Mouse (Mus musculus): ENCODE results near the gene Tnfrsf13b. TPM values are rescaled to one million over a fixed set of nuclear protein-coding genes. Genes with fewer than 3 reads are reported as not detected.

Tnfrsf13b gene
- total and polyA plus RNA-seq, 3 experiments, result 260 to 356 (median 338) TPM

GRCm38 (mm10) chr11:61112323-61112995 is 14.1 kb upstream of the Tnfrsf13b start:
- peak; percentile 94 for DNase-seq (ENCODE audit: extremely low read depth)
- H3K4me1 ChIP-seq (ENCODE audit: control insufficient read depth in 1 of 2, insufficient read depth in 2 of 2), result peaks cover 65 to 85% of the 10 kb centered on the region in 2 experiments
- H3K79me2 ChIP-seq (replicated peaks; ENCODE audit: control insufficient read depth, extremely low read depth, insufficient read depth, poor library complexity, severe bottlenecking), result no peaks in the 10 kb centered on the region
- H3K4me3 ChIP-seq (replicated peaks in 1 of 3; ENCODE audit: low read depth in 2 of 3, low read length in 2 of 3, poor library complexity in 1 of 3), result no peak overlapping the region
- in situ Hi-C loops (cut with MboI; ENCODE audit: low pct_ligation_motif_present, low pct_unique_long_range_greater_than_20kb, low sequenced_read_pairs), result loop anchor here (5.0 kb wide), 1 partner anchor 530 kb away; no protein-coding TSS in a partner anchor
- no peak overlapping the region for H3K9ac ChIP-seq (ENCODE audit: insufficient read depth, low read depth)
- dilution Hi-C loops (cut with MboI; ENCODE audit: extremely low pct_ligation_motif_present, extremely low pct_unique_long_range_greater_than_20kb, low sequenced_read_pairs), result no loop called here
- no peaks in the 10 kb centered on the region for H3K36me3 ChIP-seq (replicated peaks in 1 of 2; ENCODE audit: control insufficient read depth in 1 of 2, insufficient read depth in 1 of 2, low read length in 1 of 2)
- H3K4me2 ChIP-seq (ENCODE audit: insufficient read depth, low read depth, poor library complexity, severe bottlenecking), result peak overlapping the region; percentile 59
- H3K27me3 ChIP-seq (replicated peaks), result peaks cover 2% of the 10 kb centered on the region
- no peaks in the 10 kb centered on the region for H3K9me3 ChIP-seq (replicated peaks; ENCODE audit: low read length)
- H3K27ac ChIP-seq (ENCODE audit: insufficient read depth, low read depth), result peak overlapping the region; percentile 48
- TF ChIP-seq KAT2A (IDR thresholded peaks at IDR 0.05; ENCODE audit: insufficient replicate concordance, low read length) (0 out of 2 replicates have a peak, but pooled peaks have one; percentile 45), MXI1 (IDR thresholded peaks at IDR 0.05; ENCODE audit: low read depth, low read length) (peak; percentile 32; the same call in 1 of the 2 replicates), MAX (IDR thresholded peaks at IDR 0.05; ENCODE audit: low read length) (peak; percentile 68), TCF12 (IDR thresholded peaks at IDR 0.05; ENCODE audit: low read depth, low read length) (peak; percentile 88), MAFK (IDR thresholded peaks at IDR 0.05; ENCODE audit: insufficient replicate concordance, low read length) (peak; percentile 74; the same call in 1 of the 2 replicates), CHD1 (IDR thresholded peaks at IDR 0.05; ENCODE audit: low read depth, low read length) (0 out of 2 replicates have a peak, but pooled peaks have one; percentile 46), CHD2 (IDR thresholded peaks at IDR 0.05; ENCODE audit: low read length) (peak; percentile 84), CTCF (conservative IDR thresholded peaks at IDR 0.05 in 1 of 2, IDR thresholded peaks at IDR 0.05 in 1 of 2; ENCODE audit: low read depth in 2 of 2, low read length in 2 of 2) (no peak), GABPA (IDR thresholded peaks at IDR 0.05; ENCODE audit: insufficient replicate concordance, low read depth, low read length) (no peak), E2F4 (IDR thresholded peaks at IDR 0.05; ENCODE audit: insufficient replicate concordance, low read depth, low read length) (0 out of 2 replicates have a peak, but pooled peaks have one; percentile 52), MYC (IDR thresholded peaks at IDR 0.05; ENCODE audit: low read depth, low read length) (peak; percentile 79), SIN3A (IDR thresholded peaks at IDR 0.05; ENCODE audit: low read length) (peak; percentile 92), ZNF384 (IDR thresholded peaks at IDR 0.05; ENCODE audit: low read depth, low read length) (peak; percentile 72), TBP (conservative IDR thresholded peaks at IDR 0.05; ENCODE audit: low read depth, low read length) (peak; percentile 74; the same call in 1 of the 2 replicates), JUN (IDR thresholded peaks at IDR 0.05; ENCODE audit: insufficient read depth, low read depth, low read length) (peak; percentile 80), POLR2AphosphoS2 (IDR thresholded peaks at IDR 0.05; ENCODE audit: low read depth, low read length) (no peak; the same call in 1 of the 2 replicates), USF1 (IDR thresholded peaks at IDR 0.05; ENCODE audit: low read depth, low read length) (no peak), EP300 (IDR thresholded peaks at IDR 0.05; ENCODE audit: low read length) (peak; percentile 94), HCFC1 (IDR thresholded peaks at IDR 0.05; ENCODE audit: low read depth, low read length) (no peak; the same call in 1 of the 2 replicates), RCOR1 (conservative IDR thresholded peaks at IDR 0.05; ENCODE audit: low read depth, low read length) (peak; percentile 90), ZKSCAN1 (IDR thresholded peaks at IDR 0.05; ENCODE audit: borderline replicate concordance, low read depth, low read length) (no peak), ETS1 (conservative IDR thresholded peaks at IDR 0.05; ENCODE audit: low read depth, low read length) (peak; percentile 97), NELFE (IDR thresholded peaks at IDR 0.05; ENCODE audit: low read depth, low read length) (peak; percentile 57; the same call in 1 of the 2 replicates), PAX5 (IDR thresholded peaks at IDR 0.05; ENCODE audit: low read length) (no peak), POLR2A (IDR thresholded peaks at IDR 0.05; ENCODE audit: low read depth, low read length) (peak; percentile 29; the same call in 1 of the 2 replicates), JUND (conservative IDR thresholded peaks at IDR 0.05; ENCODE audit: low read depth, low read length) (peak; percentile 86), ZC3H11A (IDR thresholded peaks at IDR 0.05; ENCODE audit: low read depth, low read length) (no peak), USF2 (conservative IDR thresholded peaks at IDR 0.05; ENCODE audit: low read depth, low read length) (no peak), MEF2A (IDR thresholded peaks at IDR 0.05; ENCODE audit: borderline replicate concordance, low read depth, low read length) (peak; percentile 97), MAZ (IDR thresholded peaks at IDR 0.05; ENCODE audit: low read depth, low read length) (peak; percentile 85; the same call in 1 of the 2 replicates), UBTF (IDR thresholded peaks at IDR 0.05; ENCODE audit: low read depth, low read length) (no peak), ZMIZ1 (IDR thresholded peaks at IDR 0.05; ENCODE audit: low read depth, low read length) (peak; percentile 57; the same call in 1 of the 2 replicates), NRF1 (IDR thresholded peaks at IDR 0.05; ENCODE audit: low read depth, low read length) (no peak), SMC3 (IDR thresholded peaks at IDR 0.05; ENCODE audit: low read depth, low read length) (no peak; the same call in 1 of the 2 replicates), RAD21 (IDR thresholded peaks at IDR 0.05; ENCODE audit: low read depth, low read length) (no peak; the same call in none of the 2 replicates), BHLHE40 (IDR thresholded peaks at IDR 0.05; ENCODE audit: low read depth, low read length) (peak; percentile 99), IRF4 (IDR thresholded peaks at IDR 0.05; ENCODE audit: low read depth, low read length) (peak; percentile 94), ELF1 (IDR thresholded peaks at IDR 0.05; ENCODE audit: low read depth, low read length) (0 out of 2 replicates have a peak, but pooled peaks have one; percentile 29)
